10 mouse cellular contexts compared by ENCODE assay signal in genomic region chr6:145442786-145443185, GRCm38 (mm10).
DNase-seq lines count a peak whose midpoint lies in the region; ATAC-seq and TF ChIP-seq lines count a peak whose summit lies in the region.
"Had no signal": no experiment of that assay in that cellular context is flagged by ENCODE, and none has a peak within 500 bp of the region (broad histone marks: within the 10 kb centered on the region; RNA-seq: fewer than 3 reads in every experiment).

No protein-coding gene starts in this region.

- TF ChIP-seq POLR2A in spleen, adult 2 months (IDR thresholded peaks at IDR 0.05; ENCODE audit: low read depth, low read length) = no peak

- WGBS in hindbrain, embryonic 11.5 days = 52% methylated on average over 13 of the region's 13 CpGs
- 54% methylated on average over 13 of the region's 13 CpGs for WGBS in hindbrain, embryonic 12.5 days
- WGBS in spleen, adult 2 months = 49% methylated on average over 13 of the region's 13 CpGs
- WGBS in hindbrain, postnatal 0 days = 49% methylated on average over 13 of the region's 13 CpGs

- DNase-seq in hindbrain, embryonic 11.5 days (ENCODE audit: low spot score) = peak; percentile 28
- DNase-seq in spleen, adult 2 months (ENCODE audit: low read depth in 1 of 2, low spot score in 2 of 2) = no peak
- no peak for DNase-seq in spleen, adult 18-20 months
- DNase-seq in hindbrain, postnatal 0 days (ENCODE audit: low spot score) = peak; percentile 36
- DNase-seq in retina, embryonic 14.5 days (ENCODE audit: low spot score) = peak; percentile 47
- no peak for DNase-seq in cerebellum, adult 9-10 months
- DNase-seq in Muller cell, postnatal 12 days (ENCODE audit: inconsistent ontology term) = no peak
- DNase-seq: gastrocnemius, postnatal 36 days had no signal

- H3K36me3 ChIP-seq in hindbrain, embryonic 11.5 days (ENCODE audit: control insufficient read depth, insufficient read depth, low read length) = no peaks in the 10 kb centered on the region
- H3K36me3 ChIP-seq in hindbrain, embryonic 12.5 days = no peaks in the 10 kb centered on the region
- no peaks in the 10 kb centered on the region for H3K36me3 ChIP-seq in spleen, adult 2 months (ENCODE audit: control insufficient read depth, insufficient read depth, low read length)
- H3K36me3 ChIP-seq in hindbrain, postnatal 0 days (ENCODE audit: insufficient read depth, low read length) = no peaks in the 10 kb centered on the region
- H3K36me3 ChIP-seq: midbrain, embryonic 10.5 days had no signal

- no peak overlapping the region for H3K9ac ChIP-seq in hindbrain, embryonic 11.5 days (ENCODE audit: low read depth, low read length)
- no peak overlapping the region for H3K9ac ChIP-seq in hindbrain, embryonic 12.5 days
- no peak overlapping the region for H3K9ac ChIP-seq in hindbrain, postnatal 0 days (replicated peaks; ENCODE audit: low read length)

- no peaks in the 10 kb centered on the region for H3K9me3 ChIP-seq in hindbrain, embryonic 11.5 days (ENCODE audit: control insufficient read depth, low read length)
- no peaks in the 10 kb centered on the region for H3K9me3 ChIP-seq in hindbrain, embryonic 12.5 days (replicated peaks)
- no peaks in the 10 kb centered on the region for H3K9me3 ChIP-seq in hindbrain, postnatal 0 days (ENCODE audit: low read length)
- H3K9me3 ChIP-seq: midbrain, embryonic 10.5 days had no signal

- no peak overlapping the region for H3K4me3 ChIP-seq in hindbrain, embryonic 11.5 days (ENCODE audit: low read depth, low read length)
- no peak overlapping the region for H3K4me3 ChIP-seq in hindbrain, embryonic 12.5 days
- no peak overlapping the region for H3K4me3 ChIP-seq in spleen, adult 2 months (ENCODE audit: extremely low read depth, insufficient read depth, insufficient read length)
- H3K4me3 ChIP-seq in hindbrain, postnatal 0 days (ENCODE audit: low read length) = no peak overlapping the region
- H3K4me3 ChIP-seq: midbrain, embryonic 10.5 days had no signal

- no peak overlapping the region for H3K27ac ChIP-seq in hindbrain, embryonic 11.5 days (ENCODE audit: low read depth, low read length)
- no peak overlapping the region for H3K27ac ChIP-seq in hindbrain, embryonic 12.5 days
- H3K27ac ChIP-seq in spleen, adult 2 months (ENCODE audit: insufficient read depth, low read length) = no peak overlapping the region
- no peak overlapping the region for H3K27ac ChIP-seq in hindbrain, postnatal 0 days
- H3K27ac ChIP-seq: midbrain, embryonic 10.5 days had no signal

- no peaks in the 10 kb centered on the region for H3K4me1 ChIP-seq in hindbrain, embryonic 11.5 days (replicated peaks; ENCODE audit: control insufficient read depth, insufficient read depth, low read length)
- H3K4me1 ChIP-seq in hindbrain, embryonic 12.5 days = no peaks in the 10 kb centered on the region
- H3K4me1 ChIP-seq in spleen, adult 2 months (ENCODE audit: control insufficient read depth, insufficient read depth, insufficient read length) = no peaks in the 10 kb centered on the region
- H3K4me1 ChIP-seq in hindbrain, postnatal 0 days (ENCODE audit: insufficient read depth, low read length) = 0 out of 2 replicates have a peak, but pooled peaks cover 6% of the 10 kb centered on the region
- H3K4me1 ChIP-seq: midbrain, embryonic 10.5 days had no signal

- TF ChIP-seq CTCF in spleen, adult 2 months (IDR thresholded peaks at IDR 0.05; ENCODE audit: extremely low read depth, insufficient read depth, insufficient read length, insufficient replicate concordance) = peak; percentile 16; the same call in 1 of the 2 replicates
- peak; percentile 57 for TF ChIP-seq CTCF in hindbrain, postnatal 0 days (IDR thresholded peaks at IDR 0.05; ENCODE audit: low read depth)

- no peak for ATAC-seq in hindbrain, embryonic 11.5 days (ENCODE audit: low FRiP score)
- ATAC-seq in hindbrain, embryonic 12.5 days (ENCODE audit: low FRiP score) = no peak
- no peak for ATAC-seq in hindbrain, postnatal 0 days

- no peak overlapping the region for H3K4me2 ChIP-seq in hindbrain, embryonic 11.5 days (replicated peaks; ENCODE audit: low read depth, low read length)
- H3K4me2 ChIP-seq in hindbrain, embryonic 12.5 days (replicated peaks) = no peak overlapping the region
- no peak overlapping the region for H3K4me2 ChIP-seq in hindbrain, postnatal 0 days (ENCODE audit: low read depth, low read length)

- H3K27me3 ChIP-seq in hindbrain, embryonic 11.5 days (ENCODE audit: control insufficient read depth, insufficient read depth, low read length) = no peaks in the 10 kb centered on the region
- no peaks in the 10 kb centered on the region for H3K27me3 ChIP-seq in hindbrain, embryonic 12.5 days
- H3K27me3 ChIP-seq in spleen, adult 2 months (ENCODE audit: control insufficient read depth, insufficient read depth, low read length) = no peaks in the 10 kb centered on the region
- no peaks in the 10 kb centered on the region for H3K27me3 ChIP-seq in hindbrain, postnatal 0 days (ENCODE audit: insufficient read depth, low read length)

Comparison
In these comparisons a context has a peak if more than half of its experiments do, and no peak if none do; other contexts are left out.
1. DNase-seq: peak in hindbrain, embryonic 11.5 days (single experiment), hindbrain, postnatal 0 days (single experiment) and retina, embryonic 14.5 days (single experiment); none in spleen, adult 2 months (0 of 2), spleen, adult 18-20 months (0 of 2), cerebellum, adult 9-10 months (single experiment) and Muller cell, postnatal 12 days (single experiment).